Mouse (Mus musculus) mature B cell (primary cell): ENCODE data around the gene Ppp1r18.

Source experiments
- in situ Hi-C: fragments of 300-500 bp; cut with MboI; formaldehyde crosslinking; loops from 2 replicates; pipeline ENCODE4 v1.14.3; 2019

Ppp1r18 gene

GRCm38 (mm10) chr17:35865481-35866280 lies at the start of gene Ppp1r18:
TSS of gene Ppp1r18 (plus strand) at chr17:35865593.
- in situ Hi-C loops, result no loop called here

GRCm38 (mm10) chr17:35815836-35816235 lies 49.6 kb upstream of the Ppp1r18 start:
- in situ Hi-C loops, result no loop called here

- in situ Hi-C loops, result no loop called here
Observed at GRCm38 (mm10) chr17:35816686-35817085, 48.7 kb upstream of the Ppp1r18 start.

- in situ Hi-C loops, result no loop called here
Observed at GRCm38 (mm10) chr17:35817226-35817625, 48.2 kb upstream of the Ppp1r18 start.

- in situ Hi-C loops, result no loop called here
Observed at GRCm38 (mm10) chr17:35820111-35820510, 45.3 kb upstream of the Ppp1r18 start.

GRCm38 (mm10) chr17:35821439-35822430 lies 43.7 kb upstream of the Ppp1r18 start, which contains the start of gene Ier3:
TSS of gene Ier3 (plus strand) at chr17:35821684.
- in situ Hi-C loops, result no loop called here

- in situ Hi-C loops, result no loop called here
Observed at GRCm38 (mm10) chr17:35822564-35822963, 42.8 kb upstream of the Ppp1r18 start.

GRCm38 (mm10) chr17:35822964-35823937 lies 42.1 kb upstream of the Ppp1r18 start, which contains the start of gene Flot1:
TSS of gene Flot1 (plus strand) at chr17:35823230.
- in situ Hi-C loops, result no loop called here

- in situ Hi-C loops, result no loop called here
Observed at GRCm38 (mm10) chr17:35824402-35824801, 41.0 kb upstream of the Ppp1r18 start.

GRCm38 (mm10) chr17:35825109-35825850 lies 40.1 kb upstream of the Ppp1r18 start:
- in situ Hi-C loops, result no loop called here

GRCm38 (mm10) chr17:35829737-35830136 lies 35.7 kb upstream of the Ppp1r18 start:
- in situ Hi-C loops, result loop anchor here (10.0 kb wide), 1 partner anchor 165 kb away; no protein-coding TSS in a partner anchor

GRCm38 (mm10) chr17:35832400-35833238 lies 32.8 kb upstream of the Ppp1r18 start:
- in situ Hi-C loops, result loop anchor here (10.0 kb wide), 1 partner anchor 162 kb away; no protein-coding TSS in a partner anchor

- in situ Hi-C loops, result loop anchor here (10.0 kb wide), 1 partner anchor 162 kb away; no protein-coding TSS in a partner anchor
Observed at GRCm38 (mm10) chr17:35833239-35833751, 32.1 kb upstream of the Ppp1r18 start.

GRCm38 (mm10) chr17:35833894-35834293 lies 31.5 kb upstream of the Ppp1r18 start:
- in situ Hi-C loops, result loop anchor here (10.0 kb wide), 1 partner anchor 161 kb away; no protein-coding TSS in a partner anchor

GRCm38 (mm10) chr17:35834696-35835422 lies 30.5 kb upstream of the Ppp1r18 start:
- in situ Hi-C loops, result loop anchor here (5.0 to 10.0 kb wide), 3 partner anchors 37 to 160 kb away; partner anchors contain the start of genes Mrps18b and Ppp1r10

- in situ Hi-C loops, result loop anchor here (5.0 to 10.0 kb wide), 3 partner anchors 37 to 159 kb away; partner anchors contain the start of genes Mrps18b and Ppp1r10
Observed at GRCm38 (mm10) chr17:35835424-35836140, 29.8 kb upstream of the Ppp1r18 start.
